Mouse (Mus musculus) heart, embryonic 12.5 days (tissue): Measurements from ENCODE around the gene Upk3a. TPM values are rescaled to one million over a fixed set of nuclear protein-coding genes. Genes with fewer than 3 reads are reported as not detected.
A peak's percentile ranks its signal among the peaks of the same experiment; 100 is the strongest.

ENCODE experiments used
- ATAC-seq: fragments of 200-750 bp; cut with Nextera tagmentation; 2 replicates; pipeline ENCODE4 v1.8.0; 2017; ENCODE audit warnings: moderate TSS enrichment, moderate library complexity; ENCODE audit not compliant: insufficient number of reproducible peaks, low FRiP score
- H3K27ac ChIP-seq: fragments of 300-500 bp; sonication (generic); 2 replicates; pipeline ENCODE4 v1.5.1; 2016; ENCODE audit warnings: mild to moderate bottlenecking, moderate library complexity; ENCODE audit not compliant: poor library complexity, severe bottlenecking
- H3K27me3 ChIP-seq: fragments of 300-500 bp; sonication (generic); replicated peaks from 2 replicates; pipeline ENCODE4 v1.6.1; 2016; ENCODE audit warnings: mild to moderate bottlenecking, moderate library complexity
- H3K36me3 ChIP-seq: fragments of 300-500 bp; sonication (generic); 2 replicates; pipeline ENCODE4 v1.6.1; 2016; ENCODE audit warnings: mild to moderate bottlenecking, moderate library complexity
- H3K4me1 ChIP-seq: fragments of 300-500 bp; sonication (generic); replicated peaks from 2 replicates; pipeline ENCODE4 v1.6.1; 2016; ENCODE audit warnings: mild to moderate bottlenecking
- H3K4me2 ChIP-seq: fragments of 300-500 bp; sonication (generic); 2 replicates; pipeline ENCODE4 v1.6.1; 2016; ENCODE audit warnings: mild to moderate bottlenecking, moderate library complexity
- H3K4me3 ChIP-seq: fragments of 300-500 bp; sonication (generic); 2 replicates; pipeline ENCODE4 v1.5.1; 2016; ENCODE audit warnings: mild to moderate bottlenecking
- H3K9ac ChIP-seq: fragments of 300-500 bp; sonication (generic); 2 replicates; pipeline ENCODE4 v1.6.1; 2016; ENCODE audit warnings: mild to moderate bottlenecking, moderate library complexity
- H3K9me3 ChIP-seq: fragments of 300-500 bp; sonication (generic); replicated peaks from 2 replicates; pipeline ENCODE4 v1.6.1; 2016; ENCODE audit warnings: mild to moderate bottlenecking, moderate library complexity
- WGBS: fragments of 180-500 bp; shearing (Covaris S2); methylation state at CpG from one replicate; pipeline ENCODE4 v1.1.7; 2016; 5-methylcytosine and 5-hydroxymethylcytosine counted together
- polyA plus RNA-seq: library from polyadenylated mRNA; unstranded; fragments of >200 nt; fragmentation: Nextera tagmentation; extraction: Ambion mirVana; gene quantifications from 2 replicates; pipeline ENCODE4 v1.2.1, GENCODE M21; 2016

Gene Upk3a
- polyA plus RNA-seq, result not detected in 2 replicates

GRCm38 (mm10) chr15:85016951-85017664 lies at the start of gene Upk3a:
Upk3a (plus strand) TSS chr15:85017141.
- Histone ChIP-seq H3K36me3 (no peaks in the 10 kb centered on the region), H3K4me1 (peaks cover 28% of the 10 kb centered on the region), H3K4me3 (no peak within 1 kb of the TSS), H3K4me2 (peak within 1 kb of the TSS; percentile 33), H3K27ac (no peak within 1 kb of the TSS), H3K9me3 (no peaks in the 10 kb centered on the region), H3K9ac (no peak within 1 kb of the TSS), H3K27me3 (peaks cover 29% of the 10 kb centered on the region)
- no peak for ATAC-seq
- 9% methylated on average over 21 of the region's 21 CpGs for WGBS

- Histone ChIP-seq H3K9ac (no peak overlapping the region), H3K4me2 (no peak overlapping the region), H3K27me3 (no peaks in the 10 kb centered on the region), H3K4me1 (no peaks in the 10 kb centered on the region), H3K36me3 (0 out of 2 replicates have a peak, but pooled peaks cover 5% of the 10 kb centered on the region), H3K4me3 (no peak overlapping the region), H3K9me3 (no peaks in the 10 kb centered on the region), H3K27ac (no peak overlapping the region)
- ATAC-seq, result no peak
- 78% methylated on average over 4 of the region's 4 CpGs for WGBS
Measured at GRCm38 (mm10) chr15:84968534-84968933, 48.4 kb upstream of the Upk3a start.

- H3K4me2 ChIP-seq, result no peak overlapping the region
- ATAC-seq, result no peak
- peaks cover 17% of the 10 kb centered on the region for H3K4me1 ChIP-seq
- no peaks in the 10 kb centered on the region for H3K9me3 ChIP-seq
- H3K36me3 ChIP-seq, result 0 out of 2 replicates have a peak, but pooled peaks cover 5% of the 10 kb centered on the region
- no peak overlapping the region for H3K27ac ChIP-seq
- no peak overlapping the region for H3K4me3 ChIP-seq
- no peak overlapping the region for H3K9ac ChIP-seq
- H3K27me3 ChIP-seq, result no peaks in the 10 kb centered on the region
- WGBS, result 78% methylated on average over 8 of the region's 8 CpGs
Measured at GRCm38 (mm10) chr15:84972860-84973543, 43.9 kb upstream of the Upk3a start.

GRCm38 (mm10) chr15:84973544-84973871 lies 43.4 kb upstream of the Upk3a start:
- Histone ChIP-seq H3K36me3 (0 out of 2 replicates have a peak, but pooled peaks cover 5% of the 10 kb centered on the region), H3K27me3 (no peaks in the 10 kb centered on the region), H3K4me1 (peaks cover 17% of the 10 kb centered on the region), H3K9ac (no peak overlapping the region), H3K4me3 (no peak overlapping the region), H3K9me3 (no peaks in the 10 kb centered on the region), H3K4me2 (no peak overlapping the region), H3K27ac (no peak overlapping the region)
- no peak for ATAC-seq
- 56% methylated on average over 3 of the region's 3 CpGs for WGBS

GRCm38 (mm10) chr15:84975729-84976128 lies 41.2 kb upstream of the Upk3a start:
- no peaks in the 10 kb centered on the region for H3K36me3 ChIP-seq
- no peaks in the 10 kb centered on the region for H3K9me3 ChIP-seq
- no peak overlapping the region for H3K4me3 ChIP-seq
- no peak overlapping the region for H3K9ac ChIP-seq
- H3K4me1 ChIP-seq, result peaks cover 17% of the 10 kb centered on the region
- H3K27ac ChIP-seq, result no peak overlapping the region
- no peaks in the 10 kb centered on the region for H3K27me3 ChIP-seq
- ATAC-seq, result no peak
- WGBS, result 22% methylated on average over 4 of the region's 4 CpGs
- H3K4me2 ChIP-seq, result no peak overlapping the region

GRCm38 (mm10) chr15:84981609-84982313 lies 35.2 kb upstream of the Upk3a start:
- Histone ChIP-seq H3K27me3 (0 out of 2 replicates have a peak, but pooled peaks cover 3% of the 10 kb centered on the region), H3K4me1 (peaks cover 5% of the 10 kb centered on the region; the same call in 1 of the 2 replicates), H3K4me3 (no peak overlapping the region), H3K9me3 (no peaks in the 10 kb centered on the region), H3K27ac (no peak overlapping the region), H3K36me3 (no peaks in the 10 kb centered on the region), H3K4me2 (no peak overlapping the region), H3K9ac (no peak overlapping the region)
- 77% methylated on average over 9 of the region's 9 CpGs for WGBS
- ATAC-seq, result no peak

- no peak overlapping the region for H3K4me3 ChIP-seq
- no peaks in the 10 kb centered on the region for H3K36me3 ChIP-seq
- WGBS, result 78% methylated on average over 3 of the region's 3 CpGs
- H3K27me3 ChIP-seq, result 0 out of 2 replicates have a peak, but pooled peaks cover 3% of the 10 kb centered on the region
- H3K4me2 ChIP-seq, result no peak overlapping the region
- peaks cover 8% of the 10 kb centered on the region for H3K4me1 ChIP-seq
- no peaks in the 10 kb centered on the region for H3K9me3 ChIP-seq
- no peak overlapping the region for H3K9ac ChIP-seq
- no peak overlapping the region for H3K27ac ChIP-seq
- no peak for ATAC-seq
Measured at GRCm38 (mm10) chr15:84982888-84983287, 34.1 kb upstream of the Upk3a start.

- WGBS, result 68% methylated on average over 7 of the region's 7 CpGs
- Histone ChIP-seq H3K27me3 (0 out of 2 replicates have a peak, but pooled peaks cover 3% of the 10 kb centered on the region), H3K27ac (no peak overlapping the region), H3K9me3 (no peaks in the 10 kb centered on the region), H3K9ac (no peak overlapping the region), H3K36me3 (no peaks in the 10 kb centered on the region), H3K4me3 (no peak overlapping the region), H3K4me1 (peaks cover 13% of the 10 kb centered on the region), H3K4me2 (no peak overlapping the region)
- ATAC-seq, result no peak
Measured at GRCm38 (mm10) chr15:84983721-84984120, 33.2 kb upstream of the Upk3a start.

- H3K27me3 ChIP-seq, result 0 out of 2 replicates have a peak, but pooled peaks cover 3% of the 10 kb centered on the region
- H3K4me1 ChIP-seq, result peaks cover 16% of the 10 kb centered on the region
- no peak overlapping the region for H3K4me2 ChIP-seq
- no peak for ATAC-seq
- no peak overlapping the region for H3K27ac ChIP-seq
- no peaks in the 10 kb centered on the region for H3K36me3 ChIP-seq
- WGBS, result 86% methylated on average over 12 of the region's 12 CpGs
- no peak overlapping the region for H3K9ac ChIP-seq
- H3K4me3 ChIP-seq, result no peak overlapping the region
- no peaks in the 10 kb centered on the region for H3K9me3 ChIP-seq
Measured at GRCm38 (mm10) chr15:84985516-84986160, 31.3 kb upstream of the Upk3a start.

- peak overlapping the region; percentile 91 for H3K9ac ChIP-seq
- H3K36me3 ChIP-seq, result no peaks in the 10 kb centered on the region
- peak overlapping the region; percentile 88 for H3K4me3 ChIP-seq
- ATAC-seq, result no peak
- H3K9me3 ChIP-seq, result no peaks in the 10 kb centered on the region
- H3K27ac ChIP-seq, result no peak overlapping the region
- H3K27me3 ChIP-seq, result 0 out of 2 replicates have a peak, but pooled peaks cover 3% of the 10 kb centered on the region
- 71% methylated on average over 4 of the region's 4 CpGs for WGBS
- peaks cover 16% of the 10 kb centered on the region for H3K4me1 ChIP-seq
- peak overlapping the region; percentile 92 for H3K4me2 ChIP-seq
Measured at GRCm38 (mm10) chr15:84986171-84987019, 30.5 kb upstream of the Upk3a start.
